Mouse (Mus musculus) frontal cortex, postnatal 14 days (tissue): Measurements from ENCODE around the gene Inpp5e.
A peak's percentile ranks its signal among the peaks of the same experiment; 100 is the strongest.
"Not testable (repeated sequence)": the region's sequence is repeated elsewhere in the genome, so short reads cannot be mapped to it uniquely, and the experiment has no call there.

Experiments used
- DNase-seq, 2 experiments: peaks; one replicate each; pipeline ENCODE4 v3.0.0; 2022; ENCODE audit warnings: low spot score in 2 of 2

The Inpp5e gene

DNA sequence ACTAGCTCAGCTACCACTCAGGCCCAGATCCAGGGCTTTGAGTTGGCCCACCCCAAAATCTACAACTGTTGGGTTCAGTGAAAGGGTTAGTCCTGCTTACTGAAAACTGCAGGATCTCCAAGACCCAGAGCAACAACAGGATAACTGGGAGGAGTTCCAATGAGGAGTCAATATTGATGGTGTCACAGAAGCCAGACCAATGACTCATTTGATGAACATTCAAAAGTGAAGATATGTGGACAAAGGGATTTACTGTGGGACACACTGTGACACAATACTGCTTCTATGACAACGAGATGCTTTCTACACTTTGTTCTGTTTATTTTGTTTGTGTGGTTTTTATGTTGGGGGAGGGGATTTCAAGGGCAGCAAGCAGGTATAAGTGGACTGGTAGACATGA, 9.1 kb upstream of the Inpp5e start:
- no peak for DNase-seq

DNA sequence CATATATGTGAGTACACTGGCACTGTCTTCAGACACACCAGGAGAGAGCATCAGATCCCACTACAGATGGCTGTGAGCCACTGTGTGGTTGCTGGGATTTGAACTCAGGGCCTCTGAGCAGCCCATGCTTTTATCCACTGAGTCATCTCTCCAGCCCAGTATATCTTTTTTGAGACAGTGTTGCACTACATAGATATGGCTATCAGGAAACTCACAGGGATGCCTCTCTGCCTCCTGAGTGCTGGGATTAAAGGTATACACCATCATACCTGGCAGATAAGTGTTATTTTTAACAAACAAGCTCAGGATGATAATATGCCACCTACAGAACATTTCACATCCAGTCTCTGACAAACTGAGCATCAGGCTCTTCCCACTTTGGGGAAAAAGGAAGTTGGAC, 8.1 kb upstream of the Inpp5e start:
- no peak for DNase-seq

DNA sequence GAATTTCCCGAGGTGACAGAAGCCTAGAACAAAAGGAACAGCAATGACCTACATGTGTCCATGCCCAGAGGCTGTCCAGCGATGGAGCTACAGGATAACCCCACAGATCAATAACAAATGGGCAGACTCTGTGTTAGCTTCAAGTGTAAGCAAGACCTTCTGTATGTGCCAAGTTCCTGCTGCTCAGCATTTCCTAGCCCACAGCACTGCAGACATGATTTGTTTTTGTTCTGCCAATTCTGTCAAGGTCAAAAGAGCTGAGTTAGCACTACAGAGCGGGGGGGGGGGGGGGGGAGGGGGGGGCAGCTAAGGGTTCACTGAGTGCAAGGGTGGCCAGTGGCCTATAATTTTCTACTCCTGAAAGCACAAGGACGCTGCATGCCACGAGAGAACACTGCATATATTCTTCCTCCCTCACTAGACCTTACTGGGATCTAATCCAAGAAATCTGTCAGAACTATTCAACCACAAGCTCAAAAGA, 2.0 kb upstream of the Inpp5e start:
- no peak for DNase-seq

DNA sequence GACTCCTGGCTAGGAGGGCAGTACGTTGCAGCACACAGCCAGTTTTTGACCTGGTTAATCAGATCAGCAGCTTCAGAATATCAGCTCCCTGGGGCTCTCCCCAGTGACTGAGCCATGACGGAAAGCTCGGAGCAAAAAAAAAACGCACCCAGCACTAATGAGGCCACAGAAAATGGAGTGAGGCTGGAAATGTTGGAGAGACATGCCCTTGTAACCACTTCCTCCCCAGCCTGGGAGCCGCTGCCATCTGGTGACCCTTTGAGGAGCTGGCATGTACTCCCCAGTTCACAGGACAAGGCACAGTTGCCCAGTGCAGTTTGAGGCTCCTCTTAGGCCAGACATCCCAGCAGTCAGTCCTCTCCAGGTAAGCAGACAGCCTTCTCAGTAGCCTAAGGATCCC, 1.1 kb upstream of the Inpp5e start:
- DNase-seq: no peak

DNA sequence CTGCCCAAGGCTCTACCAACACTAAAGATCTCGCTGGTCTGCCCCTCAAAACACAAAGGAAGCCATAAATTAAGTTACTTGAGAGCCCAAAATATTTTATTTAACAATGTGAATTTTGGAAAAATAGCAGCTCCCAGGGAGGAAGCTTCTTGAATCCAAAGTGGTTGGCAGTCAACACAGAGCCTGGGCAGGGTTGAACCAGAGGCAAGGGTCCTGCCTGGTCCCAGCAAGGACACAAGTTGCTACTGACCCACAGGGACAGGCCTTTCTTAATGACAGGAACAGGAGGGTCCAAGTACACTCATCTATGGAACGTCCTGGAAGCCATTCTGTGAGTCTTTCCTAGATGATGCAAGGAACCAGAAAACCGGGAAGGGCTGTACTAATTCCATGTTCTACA, 359 bp upstream of the Inpp5e start:
- DNase-seq: no peak

DNA sequence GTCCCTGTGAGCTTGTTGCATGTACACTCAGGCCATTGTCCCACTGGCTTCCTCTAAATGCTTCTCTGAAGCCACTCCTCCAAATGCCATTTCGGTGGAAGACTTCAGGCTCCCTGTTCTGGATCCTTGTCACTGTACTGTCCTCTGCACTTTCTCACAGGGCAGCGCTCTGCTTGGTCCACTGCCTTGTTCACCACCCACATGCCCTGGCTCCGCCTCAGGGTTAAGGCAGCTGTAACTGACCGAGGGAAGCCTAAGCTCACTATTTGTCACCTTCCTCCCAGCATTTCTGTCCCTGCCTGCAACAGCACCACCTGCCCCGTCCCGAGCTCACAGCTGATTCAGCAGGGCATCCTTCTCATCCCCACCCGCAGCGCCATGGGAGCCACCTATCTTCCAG, 5.7 kb downstream of the Inpp5e start:
- DNase-seq: no peak

DNA sequence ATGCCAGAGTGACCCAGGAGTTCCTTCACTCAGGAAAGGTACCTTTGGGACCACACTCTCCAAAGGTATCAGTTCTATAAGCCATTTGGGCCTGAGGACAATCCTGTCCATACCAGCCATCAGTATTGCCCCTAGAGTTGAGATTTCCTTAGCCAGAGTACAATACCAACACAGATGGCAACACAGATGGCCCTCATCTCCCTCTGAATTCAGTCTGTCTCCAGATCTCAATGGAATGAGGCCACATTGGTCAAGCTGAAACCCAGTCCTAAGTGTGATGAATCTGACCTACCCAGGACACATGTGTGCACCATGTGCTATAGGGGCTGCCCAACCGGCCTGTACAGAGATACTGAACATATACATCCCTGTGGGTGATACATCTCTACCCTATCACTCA, 6.7 kb downstream of the Inpp5e start:
- no peak for DNase-seq

DNA sequence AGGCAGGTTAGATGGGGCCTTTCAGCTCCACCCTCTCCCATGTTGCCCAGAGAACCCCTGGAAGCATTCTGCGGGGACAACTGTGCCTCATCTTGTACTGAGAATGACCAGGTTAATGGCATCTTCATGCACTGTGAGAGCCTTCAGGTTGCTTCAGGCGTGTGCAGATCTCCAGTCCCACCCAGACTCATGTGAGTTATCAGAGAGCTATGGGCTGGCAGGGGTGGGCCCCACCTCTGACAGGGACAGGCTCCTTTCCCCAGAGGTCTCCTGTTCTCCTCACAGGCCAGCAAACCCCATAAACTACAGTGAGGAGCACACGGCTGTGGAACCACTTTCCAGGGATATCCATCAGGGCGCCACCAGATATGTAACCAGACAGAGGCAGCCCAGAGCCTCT, 8.0 kb downstream of the Inpp5e start:
- DNase-seq: no peak

DNA sequence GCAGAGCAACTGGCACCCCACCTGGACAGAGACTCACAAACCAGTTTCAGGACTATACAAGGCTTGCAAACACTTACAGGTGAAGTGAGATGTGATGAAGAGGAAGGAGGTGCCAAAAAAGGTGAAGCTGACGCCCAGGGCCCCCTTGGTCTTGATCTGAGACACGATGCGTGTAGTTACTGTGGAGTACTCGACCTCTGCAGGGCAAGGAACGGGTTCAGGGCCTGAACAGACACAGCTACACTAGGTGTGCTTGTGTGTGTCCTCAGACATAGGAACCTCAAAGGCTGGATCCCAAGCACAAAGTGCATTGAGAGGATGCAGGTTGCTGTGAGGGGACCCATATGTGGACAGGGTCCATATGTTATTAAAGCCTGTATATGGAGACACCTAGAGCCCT, 8.7 kb downstream of the Inpp5e start:
- no peak for DNase-seq

DNA sequence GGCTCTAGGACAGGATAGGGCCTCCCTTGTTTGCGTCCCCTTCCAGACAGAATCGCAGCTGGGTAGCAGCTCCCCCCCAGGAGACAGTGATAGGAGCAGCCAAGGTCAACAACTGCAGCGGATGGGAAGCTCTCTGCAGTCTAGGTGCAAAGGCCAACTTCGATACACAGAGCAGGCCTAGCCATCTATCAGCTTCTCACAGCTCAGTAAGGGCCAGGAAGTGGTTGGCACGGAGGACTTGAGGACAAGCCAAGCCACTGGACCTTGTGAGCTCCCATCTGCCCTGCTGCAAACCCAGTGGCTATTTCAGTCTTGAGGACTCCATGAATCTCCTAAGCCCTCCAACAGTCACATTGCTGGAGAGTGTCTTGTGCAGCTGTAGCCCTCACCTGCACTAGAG, 9.4 kb downstream of the Inpp5e start:
- DNase-seq: no peak

DNA sequence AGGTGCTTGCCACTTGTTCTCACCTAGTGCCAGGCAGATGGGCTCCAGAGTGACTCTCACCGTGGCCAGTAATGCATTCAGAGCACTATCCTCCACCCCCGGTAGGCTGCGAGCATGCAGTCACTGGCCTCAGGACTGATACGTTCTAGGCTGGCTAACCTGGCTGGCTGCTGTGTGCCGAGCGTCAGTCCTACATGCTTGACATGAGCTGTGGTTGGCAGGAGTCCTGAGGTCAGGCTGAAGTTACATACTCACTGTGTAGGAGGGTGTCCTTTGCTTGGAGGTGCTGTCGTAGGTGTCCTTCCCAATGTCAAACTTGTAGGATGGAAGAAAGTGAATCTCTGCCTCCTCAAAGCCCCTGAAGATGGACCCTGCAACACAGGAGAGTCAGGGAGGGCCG, 10.0 kb downstream of the Inpp5e start:
- no peak for DNase-seq

DNA sequence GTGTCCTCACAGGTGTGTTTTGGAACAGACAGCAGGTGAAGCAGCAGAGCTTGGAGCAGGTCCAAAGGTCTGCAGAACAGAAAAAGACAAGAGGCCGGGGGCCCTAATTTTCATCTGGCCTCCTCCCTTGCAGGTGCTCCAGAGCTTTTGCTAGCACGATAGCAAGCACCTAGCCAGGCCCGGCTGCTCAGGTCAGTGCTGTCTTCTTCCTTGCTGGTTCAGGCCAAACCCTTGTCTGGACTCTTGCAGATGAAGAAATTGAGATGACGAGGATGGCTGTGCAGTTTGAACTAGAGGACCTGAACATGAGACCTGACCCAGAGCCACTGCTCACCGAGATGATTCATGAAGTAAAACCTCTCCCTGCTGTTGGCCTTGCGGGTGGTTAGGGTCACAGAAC, 17.4 kb downstream of the Inpp5e start:
- DNase-seq: no peak

DNA sequence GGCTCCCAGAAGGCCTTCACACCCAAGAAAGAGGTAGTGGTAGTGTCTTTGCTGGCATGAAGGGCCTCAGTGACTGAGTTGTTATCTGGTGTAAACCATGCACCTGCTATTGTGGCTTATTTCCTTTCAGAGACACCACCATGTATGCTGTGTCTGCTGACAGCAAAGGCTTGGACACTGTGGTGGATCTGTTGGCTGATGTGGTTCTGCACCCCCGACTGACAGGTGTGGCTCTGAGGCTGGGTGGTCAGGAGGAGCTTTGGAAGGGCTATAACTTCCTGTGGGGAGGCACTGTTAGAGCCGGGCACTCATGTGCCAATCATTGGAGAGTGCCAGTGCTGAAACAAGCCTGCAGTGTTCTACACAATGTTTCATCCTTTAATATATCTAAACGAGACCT, 18.0 kb downstream of the Inpp5e start:
- DNase-seq: no peak

DNA sequence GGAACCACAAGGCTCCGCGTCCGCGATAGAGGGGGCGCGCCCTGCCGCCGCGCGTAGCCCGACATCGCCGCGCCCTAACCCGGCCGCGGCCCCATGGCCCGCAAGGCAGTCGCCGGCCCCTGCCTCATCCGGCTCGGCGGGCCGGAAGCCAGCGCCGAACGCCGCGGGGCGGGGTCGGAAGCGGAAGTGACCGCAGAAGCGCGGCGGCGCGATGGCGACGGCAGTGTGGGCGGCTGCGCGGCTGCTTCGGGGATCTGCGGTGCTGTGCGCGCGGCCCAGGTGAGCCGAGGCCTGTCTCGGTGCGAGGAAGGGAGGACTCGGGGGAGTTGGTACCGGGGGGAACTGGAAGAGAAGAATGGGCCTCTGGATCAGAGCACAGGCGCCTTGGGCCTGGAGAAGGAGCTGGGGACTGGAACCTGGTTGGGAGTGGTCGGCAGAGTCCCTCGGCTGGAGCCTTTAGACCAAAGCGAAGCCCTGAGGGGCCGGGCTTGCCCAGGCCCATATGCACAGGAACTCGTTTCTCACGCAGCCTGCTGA, 19.8 kb downstream of the Inpp5e start, which contains the start of the genes Entr1 and Pmpca:
Gene Entr1 (minus strand): TSS at position 163 of the 537 bp plus-strand sequence.
Gene Pmpca (plus strand): TSS at position 186 of the 537 bp plus-strand sequence.
- DNase-seq: peak; percentile 70 to 81

DNA sequence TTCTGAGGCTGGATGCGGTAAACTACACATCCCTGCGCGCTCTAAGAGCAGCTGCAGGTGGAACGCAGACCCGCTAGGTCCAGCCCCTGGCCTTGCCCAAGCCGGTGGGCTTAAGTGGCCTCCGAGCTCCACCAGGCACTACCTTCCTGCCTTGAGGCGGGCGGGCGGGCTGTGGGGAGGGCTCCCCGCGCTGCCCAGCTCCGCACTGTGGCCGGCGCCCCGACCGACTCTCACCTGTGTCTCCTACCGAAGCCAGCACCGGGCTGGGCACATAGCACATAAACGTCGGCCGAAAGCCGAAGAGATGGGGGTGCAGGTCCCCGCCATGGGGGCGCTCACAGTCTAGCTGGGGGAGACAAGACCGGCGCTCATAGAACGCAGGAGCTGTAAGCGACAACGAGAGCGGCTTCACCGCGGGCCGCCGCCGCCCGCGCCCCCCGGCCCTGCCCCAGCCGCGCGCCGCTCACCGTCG, 20.3 kb downstream of the Inpp5e start:
- peak in 1 of 2 experiments; percentile 28 for DNase-seq

DNA sequence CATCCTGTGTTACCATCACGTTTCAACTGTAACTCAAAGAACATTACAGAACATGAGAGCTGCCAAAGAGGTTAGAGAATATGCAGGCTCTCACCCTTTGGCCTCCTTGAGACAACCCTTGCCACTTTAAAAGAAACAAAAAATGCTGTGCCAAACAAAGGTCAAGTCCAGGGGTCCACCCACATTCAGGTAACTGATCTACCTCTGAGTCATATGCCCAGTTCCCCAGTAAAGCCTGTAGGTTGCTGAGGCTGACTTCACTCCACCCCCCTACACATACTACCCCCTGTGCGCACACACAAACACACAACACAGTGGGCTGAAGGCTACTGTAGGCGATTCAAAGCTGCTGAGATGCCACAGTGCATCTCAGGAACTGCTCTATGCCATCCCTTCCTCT, 21.3 kb downstream of the Inpp5e start:
- no peak for DNase-seq

DNA sequence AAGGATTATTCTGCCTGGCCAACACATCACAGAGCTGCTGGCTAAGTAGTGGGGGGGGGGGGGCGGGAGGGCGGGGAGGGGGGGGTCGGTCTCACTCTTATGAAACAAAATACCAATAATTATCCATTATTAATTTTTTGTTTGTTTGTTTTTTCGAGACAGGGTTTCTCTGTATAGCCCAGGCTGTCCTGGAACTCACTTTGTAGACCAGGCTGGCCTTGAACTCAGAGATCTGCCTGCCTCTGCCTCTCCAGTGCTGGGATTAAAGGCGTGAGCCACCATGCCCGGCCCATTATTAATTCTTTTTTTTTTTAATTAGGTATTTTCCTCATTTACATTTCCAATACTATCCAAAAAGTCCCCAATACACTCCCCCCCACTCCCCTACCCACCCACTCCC, 28.1 kb downstream of the Inpp5e start:
- not testable (repeated sequence) for DNase-seq

DNA sequence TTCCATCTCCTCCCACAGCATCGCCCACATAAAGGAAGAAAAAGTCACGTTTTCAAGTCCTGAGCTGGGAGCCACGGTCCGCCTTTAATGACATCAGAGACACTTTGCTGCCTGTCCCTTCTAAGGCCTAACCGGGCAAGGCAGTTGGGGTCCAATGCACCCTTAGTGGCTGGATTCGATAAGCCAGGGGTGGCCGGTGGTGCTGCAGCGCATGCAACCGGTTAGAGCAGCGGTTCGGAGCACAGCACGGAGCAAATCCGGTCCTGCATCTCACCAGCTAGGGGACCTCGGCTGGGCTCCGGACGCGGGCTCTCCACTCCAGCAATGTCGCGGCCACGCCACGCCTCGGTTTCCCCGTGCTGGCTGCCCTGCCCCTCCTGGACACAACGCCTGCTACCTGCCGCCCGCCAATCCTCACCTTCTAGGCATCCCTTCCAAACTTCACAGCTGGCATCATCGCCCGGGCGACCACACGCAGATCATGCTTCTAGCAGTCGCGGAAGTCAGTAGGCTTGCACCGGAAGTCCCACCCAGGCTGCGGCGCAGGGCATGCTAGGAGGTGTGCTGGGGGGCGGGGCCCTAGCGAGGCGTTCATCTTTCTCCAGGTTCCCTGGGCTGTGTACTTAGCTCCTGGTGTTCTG, 28.8 kb downstream of the Inpp5e start, which contains the start of gene Snapc4:
Gene Snapc4 (minus strand): TSS at position 523 of the 641 bp plus-strand sequence.
- DNase-seq: peak; percentile 67 to 82

DNA sequence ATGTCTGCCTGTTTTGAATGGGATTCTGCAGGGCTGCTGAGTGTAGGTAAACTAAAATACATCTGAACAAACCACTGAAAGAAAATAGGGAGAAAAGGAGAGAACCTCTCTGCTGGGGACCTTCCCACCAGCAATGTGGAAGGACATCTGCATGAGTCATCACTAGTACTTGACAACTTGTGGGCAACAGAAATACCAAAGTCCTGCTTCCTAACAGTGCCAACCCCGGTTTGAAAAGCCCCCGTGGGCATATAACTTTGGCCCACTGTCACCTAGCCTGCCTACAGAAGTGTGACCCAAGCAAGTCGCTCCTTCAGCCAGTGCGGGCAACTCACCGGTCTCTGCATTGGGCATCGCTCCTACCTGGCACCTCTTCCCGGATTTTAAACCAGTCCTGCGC, 36.6 kb downstream of the Inpp5e start:
- no peak for DNase-seq

DNA sequence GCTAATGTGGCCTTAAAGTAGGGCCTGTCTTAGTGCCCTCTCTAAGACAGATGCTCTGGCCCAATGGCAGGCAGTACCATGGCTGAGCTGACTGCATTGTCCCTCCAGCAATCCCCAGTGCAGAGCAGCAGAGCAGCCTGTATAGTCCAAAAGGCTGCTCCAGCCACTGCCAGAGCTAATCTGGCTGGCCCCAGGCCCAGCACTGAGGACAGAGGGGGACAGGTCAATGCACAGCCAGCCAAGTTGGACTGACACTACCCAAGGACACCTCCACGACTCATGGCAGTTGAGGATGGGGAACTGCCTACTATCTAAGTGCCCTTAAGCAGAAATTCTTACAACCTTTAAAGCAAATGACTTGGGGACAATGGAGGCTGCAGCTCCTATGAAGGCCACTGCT, 40.4 kb downstream of the Inpp5e start:
- no peak for DNase-seq

DNA sequence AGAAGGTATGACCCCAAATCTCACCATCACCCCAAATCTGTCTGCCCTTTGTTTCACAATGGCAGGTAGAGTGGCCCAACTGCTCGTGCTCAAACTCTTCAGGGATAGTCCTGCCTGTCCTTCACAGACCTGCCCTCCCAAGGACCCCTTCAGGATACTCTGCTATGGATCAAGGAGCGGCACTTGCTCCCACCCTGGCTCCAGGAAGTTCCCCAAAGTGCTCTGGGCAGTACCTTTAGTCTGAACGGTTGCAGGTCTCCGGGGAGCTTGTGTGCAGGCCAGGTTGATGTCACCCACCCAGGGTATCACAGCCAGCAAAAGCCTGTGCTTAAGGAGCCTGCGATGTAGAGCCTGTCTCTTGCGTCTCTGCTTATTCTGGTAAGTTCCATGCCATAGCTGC, 41.1 kb downstream of the Inpp5e start:
- no peak for DNase-seq

DNA sequence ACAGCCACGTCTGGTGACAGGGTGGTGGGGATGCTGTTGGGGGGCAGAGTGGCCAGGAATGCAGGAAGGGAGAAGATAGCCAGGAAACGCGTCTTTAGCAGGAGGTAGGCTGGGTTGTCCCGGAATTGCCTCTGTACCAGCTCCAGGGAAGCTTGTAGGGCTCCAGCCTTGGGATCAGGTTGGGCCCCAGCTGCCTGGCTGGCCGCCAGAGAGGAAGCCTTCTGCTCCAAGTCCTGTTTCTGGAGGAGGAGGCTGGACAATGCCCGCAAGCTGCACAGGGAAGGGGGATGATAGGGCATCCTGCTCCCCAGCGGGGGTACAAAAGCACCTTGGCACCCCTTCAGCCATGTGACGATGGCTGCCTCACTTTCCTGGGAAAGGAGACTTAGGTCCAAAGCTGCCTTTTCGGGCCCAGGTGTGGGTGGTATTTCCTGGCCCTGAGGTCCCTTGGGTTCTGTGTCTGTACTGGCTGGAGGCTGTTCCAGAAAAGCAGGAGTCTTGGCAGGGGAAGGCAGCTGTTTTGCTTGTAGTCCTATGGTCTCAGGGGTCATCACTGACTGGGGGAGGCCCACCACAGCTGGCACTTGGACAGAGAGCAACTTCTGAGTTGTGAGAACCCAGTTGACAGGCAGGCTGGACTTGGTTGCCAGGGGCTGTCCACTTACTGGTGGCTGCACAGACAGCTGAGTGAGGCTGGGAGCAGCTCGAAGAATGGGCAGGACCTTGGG, 44.1 kb downstream of the Inpp5e start:
- DNase-seq: no peak

DNA sequence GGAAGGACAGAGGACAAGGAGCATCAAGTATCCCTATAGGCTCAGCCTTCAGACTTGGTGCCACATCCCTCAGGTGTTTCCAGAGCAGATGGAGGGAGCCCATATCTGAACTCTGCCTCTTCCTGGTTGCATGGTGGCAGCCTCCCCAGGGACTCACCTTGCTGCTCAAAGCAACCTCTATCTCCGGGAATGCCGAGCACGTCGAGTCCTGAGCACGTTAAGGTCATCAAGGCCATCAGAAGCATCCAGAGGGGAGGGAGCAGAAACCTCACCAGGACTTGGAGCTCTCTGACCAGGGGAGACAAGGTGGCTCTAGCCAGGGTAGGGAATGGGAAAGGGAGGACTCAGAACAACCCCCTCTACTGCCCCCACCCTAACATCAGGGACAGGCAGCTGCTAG, 45.5 kb downstream of the Inpp5e start:
- DNase-seq: no peak
